Mouse (Mus musculus): ENCODE results near the gene R3hdm1.
A peak's percentile ranks its signal among the peaks of the same experiment; 100 is the strongest.
"Not testable (repeated sequence)": the region's sequence is repeated elsewhere in the genome, so short reads cannot be mapped to it uniquely, and the experiment has no call there.

The R3hdm1 gene

GRCm38 (mm10) chr1:128120913-128121627, 18.0 kb downstream of the R3hdm1 start:
- no peak for DNase-seq (ENCODE audit: extremely low spot score, low spot score)

GRCm38 (mm10) chr1:128136222-128136621, 33.1 kb downstream of the R3hdm1 start:
- not testable (repeated sequence) for DNase-seq (ENCODE audit: extremely low spot score, low spot score)

GRCm38 (mm10) chr1:128141039-128141438, 37.9 kb downstream of the R3hdm1 start:
- DNase-seq (ENCODE audit: extremely low spot score, low spot score) = no peak

GRCm38 (mm10) chr1:128141737-128142136, 38.6 kb downstream of the R3hdm1 start:
- no peak for DNase-seq (ENCODE audit: extremely low spot score, low spot score)

GRCm38 (mm10) chr1:128166956-128167355, 63.9 kb downstream of the R3hdm1 start:
- no peak for DNase-seq (ENCODE audit: extremely low spot score, low spot score)

GRCm38 (mm10) chr1:128170104-128170503, 67.0 kb downstream of the R3hdm1 start:
- DNase-seq (ENCODE audit: extremely low spot score, low spot score) = no peak

GRCm38 (mm10) chr1:128191426-128191825, 88.3 kb downstream of the R3hdm1 start:
- no peak for DNase-seq (ENCODE audit: extremely low spot score, low spot score)

GRCm38 (mm10) chr1:128192369-128192768, 89.3 kb downstream of the R3hdm1 start:
- no peak for DNase-seq (ENCODE audit: extremely low spot score, low spot score)

GRCm38 (mm10) chr1:128194011-128194410, 90.9 kb downstream of the R3hdm1 start:
- no peak for DNase-seq (ENCODE audit: extremely low spot score, low spot score)

- no peak for DNase-seq (ENCODE audit: extremely low spot score, low spot score)
Measured at GRCm38 (mm10) chr1:128197353-128197752, 94.3 kb downstream of the R3hdm1 start.

- DNase-seq (ENCODE audit: extremely low spot score, low spot score) = no peak
Measured at GRCm38 (mm10) chr1:128213261-128213660, 110.2 kb downstream of the R3hdm1 start.

- DNase-seq (ENCODE audit: extremely low spot score, low spot score) = no peak
Measured at GRCm38 (mm10) chr1:128221886-128222285, 118.8 kb downstream of the R3hdm1 start.

GRCm38 (mm10) chr1:128223304-128223703, 120.2 kb downstream of the R3hdm1 start:
- no peak for DNase-seq (ENCODE audit: extremely low spot score, low spot score)

GRCm38 (mm10) chr1:128235181-128235580, 132.1 kb downstream of the R3hdm1 start:
- DNase-seq (ENCODE audit: extremely low spot score, low spot score) = no peak

- DNase-seq (ENCODE audit: extremely low spot score, low spot score) = no peak
Measured at GRCm38 (mm10) chr1:128243627-128243995, 140.5 kb downstream of the R3hdm1 start, which contains the start of gene Ubxn4. TSS of gene Ubxn4 (plus strand) at chr1:128243964.

GRCm38 (mm10) chr1:128243996-128244726, 141.1 kb downstream of the R3hdm1 start:
- peak; percentile 98 for DNase-seq (ENCODE audit: extremely low spot score, low spot score)

- DNase-seq (ENCODE audit: extremely low spot score, low spot score) = peak; percentile 58
Measured at GRCm38 (mm10) chr1:128244727-128245355, 141.7 kb downstream of the R3hdm1 start.

GRCm38 (mm10) chr1:128267061-128267460, 164.0 kb downstream of the R3hdm1 start:
- not testable (repeated sequence) for DNase-seq (ENCODE audit: extremely low spot score, low spot score)

- DNase-seq (ENCODE audit: extremely low spot score, low spot score) = no peak
Measured at GRCm38 (mm10) chr1:128270731-128271130, 167.6 kb downstream of the R3hdm1 start.

GRCm38 (mm10) chr1:128275908-128276307, 172.8 kb downstream of the R3hdm1 start:
- no peak for DNase-seq (ENCODE audit: extremely low spot score, low spot score)

- DNase-seq (ENCODE audit: extremely low spot score, low spot score) = no peak
Measured at GRCm38 (mm10) chr1:128278563-128278962, 175.5 kb downstream of the R3hdm1 start.

- no peak for DNase-seq (ENCODE audit: extremely low spot score, low spot score)
Measured at GRCm38 (mm10) chr1:128281753-128282152, 178.7 kb downstream of the R3hdm1 start.
